Mouse (Mus musculus) heart, adult 10 weeks (tissue): ENCODE results near the gene Rad23a. TPM values are rescaled to one million over a fixed set of nuclear protein-coding genes. Genes with fewer than 3 reads are reported as not detected.

Source experiments
- polyA plus RNA-seq: library from polyadenylated mRNA; stranded (reverse); fragments of 350-450 nt; fragmentation: Illumina TruSeq; extraction: RNeasy Lipid Tissue Mini Kit (QIAGEN cat#74804); gene quantifications from one replicate; pipeline ENCODE4 v1.2.3, GENCODE M21; 2014; ENCODE audit warnings: low read depth, low replicate concordance

Gene Rad23a
- 101 TPM for polyA plus RNA-seq

GRCm38 (mm10) chr8:84840248-84840999, at the start of gene Rad23a:
Gene Rad23a, minus strand, starts transcription at chr8:84840665.

GRCm38 (mm10) chr8:84871376-84872308, 31.2 kb upstream of the Rad23a start, which contains the start of gene Syce2:
Gene Syce2, plus strand, starts transcription at chr8:84872111.

DNA sequence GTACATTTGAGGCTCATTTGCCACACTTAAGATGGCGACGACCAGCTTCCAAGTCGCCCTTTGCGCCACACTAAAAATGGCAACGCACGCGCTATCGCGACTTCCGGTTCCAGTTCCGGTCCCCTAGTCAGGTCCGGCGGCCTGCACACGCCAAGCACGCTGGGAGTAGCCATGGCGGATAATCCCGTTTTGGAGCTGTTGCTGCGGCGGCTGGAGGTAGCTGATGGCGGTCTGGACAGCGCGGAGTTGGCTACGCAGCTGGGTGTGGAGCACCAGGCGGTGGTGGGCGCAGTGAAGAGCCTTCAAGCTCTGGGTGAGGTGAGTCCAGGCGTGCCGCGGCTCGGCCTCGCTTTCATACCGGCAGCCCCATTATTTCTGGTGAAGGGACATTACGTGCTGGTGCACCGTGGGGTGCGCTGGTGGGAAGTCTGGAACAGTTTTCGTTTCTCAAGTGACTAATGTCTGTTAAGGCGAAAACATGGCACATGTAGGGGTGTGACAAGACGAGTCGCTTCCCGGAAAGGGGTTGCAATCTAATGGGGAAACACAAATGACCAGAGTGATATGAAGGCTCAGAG, 16.5 kb upstream of the Rad23a start, which contains the start of gene Farsa:
TSS of gene Farsa (plus strand) at position 126 of the 578 bp plus-strand sequence.

DNA sequence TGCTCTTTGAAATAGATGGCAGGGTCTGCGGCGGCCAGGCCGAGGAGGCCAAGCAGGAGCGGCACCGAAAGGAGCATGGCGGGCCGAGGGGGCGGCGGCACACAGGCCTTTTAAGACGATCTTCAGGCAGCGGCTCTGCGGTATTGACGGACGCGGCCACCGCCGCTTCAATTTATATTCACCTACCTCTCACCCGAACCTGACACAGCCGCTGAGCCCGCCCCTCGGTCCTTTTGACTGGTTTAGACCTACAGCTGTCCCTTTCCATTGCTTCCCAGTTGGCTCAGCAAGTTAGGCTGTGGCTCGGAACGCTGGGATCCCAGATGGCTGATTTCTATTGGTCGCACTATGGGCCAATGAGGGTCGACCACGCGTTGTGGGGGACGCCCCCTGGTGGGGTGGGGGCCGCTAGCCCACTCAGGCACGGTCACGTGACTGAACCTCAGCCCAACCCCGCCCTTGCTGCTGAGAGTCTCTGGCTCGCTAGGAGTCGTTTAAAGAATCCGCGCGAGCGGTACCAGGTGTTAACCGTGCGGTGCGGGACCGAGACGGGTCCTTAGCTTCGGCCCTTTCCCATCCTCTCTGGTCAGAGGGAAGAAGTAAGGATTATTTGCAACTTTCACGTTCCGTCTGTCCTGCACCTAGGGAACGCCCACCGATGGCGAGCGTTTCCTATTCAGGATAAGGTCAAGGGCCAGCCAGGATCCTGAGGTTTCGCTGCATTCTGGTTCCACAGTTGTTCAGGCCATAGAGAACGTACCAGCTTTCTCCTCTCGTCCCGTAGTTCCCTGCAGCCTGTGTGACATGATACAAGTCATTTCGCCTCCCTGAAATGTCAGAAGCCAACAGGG, 6.5 kb upstream of the Rad23a start, which contains the start of gene Calr:
TSS of gene Calr (minus strand) at position 213 of the 851 bp plus-strand sequence.

DNA sequence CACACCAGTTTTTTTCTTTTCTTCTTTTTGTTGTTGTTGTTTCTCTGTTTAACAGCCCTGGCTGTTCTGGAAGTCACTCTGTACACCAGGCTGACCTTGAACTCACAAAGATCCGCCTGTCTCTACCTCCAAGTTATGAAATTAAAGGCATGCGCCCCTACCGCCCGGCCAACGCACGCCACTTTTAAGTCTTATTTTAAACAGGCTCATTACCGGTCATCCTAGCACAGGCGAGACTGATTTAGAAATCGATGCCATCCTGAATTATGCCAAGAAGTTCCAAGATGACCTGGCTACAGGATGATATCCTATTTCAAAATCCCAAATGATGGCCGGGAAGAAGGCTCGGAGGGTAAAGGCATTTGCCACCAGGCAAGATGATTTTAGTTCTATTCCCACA, 9.0 kb downstream of the Rad23a start, which contains the start of gene Gadd45gip1:
TSS of gene Gadd45gip1 (plus strand) at position 33 of the 400 bp plus-strand sequence.

DNA sequence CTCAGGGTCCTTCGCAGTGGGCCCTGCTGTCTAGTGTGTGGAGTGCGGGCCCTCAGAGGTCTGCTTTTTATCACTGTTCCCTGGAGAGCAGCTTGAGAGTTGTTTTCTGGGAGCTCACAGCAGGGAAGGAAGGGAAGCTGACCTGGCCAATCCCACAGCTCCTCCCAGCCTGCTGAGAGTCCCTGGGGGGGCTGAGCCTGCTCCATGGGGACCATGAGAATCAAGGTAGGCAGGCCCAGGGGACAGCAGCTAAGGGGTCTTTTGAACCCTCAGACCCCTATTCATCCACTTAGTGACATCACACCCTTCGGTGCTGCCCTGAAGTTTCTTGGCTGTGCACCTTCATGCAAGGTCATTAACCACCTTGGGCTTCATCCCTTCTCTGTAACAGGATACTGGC, 17.7 kb downstream of the Rad23a start, which contains the start of gene Dand5:
TSS of gene Dand5 (minus strand) at position 101 of the 400 bp plus-strand sequence.

GRCm38 (mm10) chr8:84799999-84800831, 40.2 kb downstream of the Rad23a start, which contains the start of gene Nfix:
Gene Nfix, minus strand, starts transcription at chr8:84800344.

Other genes with a start within 250 kb of the Rad23a start
- 19.2 TPM for gene Ier2, start 177.8 kb downstream of the Rad23a start, polyA plus RNA-seq
- gene Trmt1, start 154.4 kb downstream of the Rad23a start, polyA plus RNA-seq, result 39.8 TPM
- gene Nacc1, start 152.8 kb downstream of the Rad23a start, polyA plus RNA-seq, result 25.1 TPM
- gene Lyl1, start 139.2 kb downstream of the Rad23a start, polyA plus RNA-seq, result 3.0 TPM
- not detected for gene G430095P16Rik, start 117.7 kb downstream of the Rad23a start, polyA plus RNA-seq
- gene Nfix, start 40.3 kb downstream of the Rad23a start, polyA plus RNA-seq, result 84.9 TPM
- 14.0 TPM for gene Dand5, start 17.8 kb downstream of the Rad23a start, polyA plus RNA-seq
- gene Gadd45gip1, start 9.1 kb downstream of the Rad23a start, polyA plus RNA-seq, result 28.8 TPM
- gene Calr, start 6.3 kb upstream of the Rad23a start, polyA plus RNA-seq, result 330 TPM
- gene Farsa, start 16.3 kb upstream of the Rad23a start, polyA plus RNA-seq, result 26.7 TPM
- gene Syce2, start 31.4 kb upstream of the Rad23a start, polyA plus RNA-seq, result 0.92 TPM
- 84.6 TPM for gene Gcdh, start 53.3 kb upstream of the Rad23a start, polyA plus RNA-seq
- gene Klf1, start 61.3 kb upstream of the Rad23a start, polyA plus RNA-seq, result 0.29 TPM
- 9.4 TPM for gene Dnase2a, start 67.9 kb upstream of the Rad23a start, polyA plus RNA-seq
- 0.13 TPM for gene Mast1, start 96.7 kb upstream of the Rad23a start, polyA plus RNA-seq
- not detected for gene Rtbdn, start 106.3 kb upstream of the Rad23a start, polyA plus RNA-seq
- gene Gm49661, start 128.8 kb upstream of the Rad23a start, polyA plus RNA-seq, result not detected
- 451 TPM for gene Prdx2, start 128.9 kb upstream of the Rad23a start, polyA plus RNA-seq
- 30.6 TPM for gene Rnaseh2a, start 129.1 kb upstream of the Rad23a start, polyA plus RNA-seq
- 16.7 TPM for gene Junb, start 138.1 kb upstream of the Rad23a start, polyA plus RNA-seq
- gene Hook2, start 149.9 kb upstream of the Rad23a start, polyA plus RNA-seq, result 3.5 TPM
- not detected for gene Best2, start 173.9 kb upstream of the Rad23a start, polyA plus RNA-seq
- gene Asna1, start 184.6 kb upstream of the Rad23a start, polyA plus RNA-seq, result 85.3 TPM
- gene Trir, start 186.2 kb upstream of the Rad23a start, polyA plus RNA-seq, result 63.4 TPM
- gene Tnpo2, start 196.2 kb upstream of the Rad23a start, polyA plus RNA-seq, result 18.9 TPM
- gene Fbxw9, start 219.4 kb upstream of the Rad23a start, polyA plus RNA-seq, result 4.0 TPM
- not detected for gene Gm5741, start 227.3 kb upstream of the Rad23a start, polyA plus RNA-seq
- gene Dhps, start 231.1 kb upstream of the Rad23a start, polyA plus RNA-seq, result 30.4 TPM
- gene Wdr83os, start 240.1 kb upstream of the Rad23a start, polyA plus RNA-seq, result 54.9 TPM
- 42.4 TPM for gene Wdr83, start 240.6 kb upstream of the Rad23a start, polyA plus RNA-seq
- gene Man2b1, start 242.6 kb upstream of the Rad23a start, polyA plus RNA-seq, result 28.3 TPM